Mouse (Mus musculus): ENCODE results near the gene Gripap1. TPM values are rescaled to one million over a fixed set of nuclear protein-coding genes. Genes with fewer than 3 reads are reported as not detected.

The Gripap1 gene
- polyA plus RNA-seq, 1 experiment from 2014 or later: 34.4 TPM

DNA sequence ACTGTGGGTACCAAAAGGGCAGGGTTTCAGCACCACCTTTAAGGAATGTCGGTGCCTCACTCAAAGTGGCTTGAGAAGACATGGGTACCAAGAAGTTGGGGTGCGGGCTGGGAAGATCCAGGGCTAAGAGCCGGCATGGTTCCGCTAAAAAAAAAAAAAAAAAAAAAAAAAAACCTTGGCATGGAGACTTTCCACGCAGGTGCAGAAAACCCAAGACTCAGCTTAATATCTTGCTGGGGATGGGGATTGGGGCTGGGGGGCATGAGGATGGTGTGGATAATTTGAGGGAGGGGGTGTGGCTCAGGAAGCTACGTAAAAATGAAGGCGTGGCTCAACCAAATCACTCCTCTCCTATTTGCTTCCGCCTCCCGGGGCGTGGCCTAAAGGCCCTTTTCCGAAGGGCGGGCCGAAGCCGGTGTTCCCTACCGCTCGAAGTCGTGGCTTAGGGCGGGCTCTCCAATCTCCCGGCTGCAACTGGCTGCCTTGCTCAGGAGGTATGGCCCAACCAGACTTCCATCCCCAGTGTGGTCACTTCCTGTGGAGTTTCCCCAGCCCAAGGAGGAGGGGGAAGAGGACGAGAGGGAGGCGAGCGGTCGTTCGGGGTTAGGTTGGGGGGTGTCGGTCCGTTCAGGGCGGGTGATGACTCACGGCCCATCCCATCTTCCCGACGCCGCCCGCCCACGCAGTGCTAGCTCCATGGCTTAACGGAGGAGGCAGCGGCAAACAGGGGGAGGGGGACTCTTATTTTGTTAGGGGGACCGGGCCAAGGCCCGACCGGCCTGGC, 27.2 kb upstream of the Gripap1 start, which contains the start of gene Tfe3:
Gene Tfe3 (plus strand): TSS at position 424 of the 784 bp plus-strand sequence.
- Histone ChIP-seq H3K27ac (replicated peaks; ENCODE audit: low read depth, low read length) (0 out of 2 replicates have a peak within 1 kb of the TSS, but pooled peaks have one; percentile 8), H3K27me3 (ENCODE audit: control insufficient read depth, insufficient read depth, low read length) (no peaks in the 10 kb centered on the region), H3K9ac (ENCODE audit: low read length) (peak within 1 kb of the TSS; percentile 60), H3K4me2 (ENCODE audit: low read depth, severe bottlenecking) (peak within 1 kb of the TSS; percentile 60), H3K36me3 (ENCODE audit: control insufficient read depth, insufficient read depth, low read length) (no peaks in the 10 kb centered on the region), H3K9me3 (ENCODE audit: control insufficient read depth, low read length) (no peaks in the 10 kb centered on the region), H3K4me3 (ENCODE audit: low read depth, low read length) (peak within 1 kb of the TSS; percentile 63), H3K4me1 (ENCODE audit: control insufficient read depth, insufficient read depth, low read length) (no peaks in the 10 kb centered on the region)
- ATAC-seq (ENCODE audit: insufficient number of reproducible peaks, low FRiP score, low TSS enrichment, low read depth) (peak; percentile 94), DNase-seq (ENCODE audit: low spot score) (peak; percentile 87)
- 21% methylated on average over 38 of the region's 38 CpGs for WGBS

GRCm38 (mm10) chrX:7762921-7763197, 26.7 kb upstream of the Gripap1 start:
- Histone ChIP-seq H3K9me3 (ENCODE audit: control insufficient read depth, low read length) (no peaks in the 10 kb centered on the region), H3K9ac (ENCODE audit: low read length) (peak overlapping the region; percentile 60), H3K36me3 (ENCODE audit: control insufficient read depth, insufficient read depth, low read length) (no peaks in the 10 kb centered on the region), H3K27ac (replicated peaks; ENCODE audit: low read depth, low read length) (0 out of 2 replicates have a peak overlapping the region, but pooled peaks have one; percentile 8), H3K27me3 (ENCODE audit: control insufficient read depth, insufficient read depth, low read length) (no peaks in the 10 kb centered on the region), H3K4me1 (ENCODE audit: control insufficient read depth, insufficient read depth, low read length) (no peaks in the 10 kb centered on the region), H3K4me3 (ENCODE audit: low read depth, low read length) (peak overlapping the region; percentile 63), H3K4me2 (ENCODE audit: low read depth, severe bottlenecking) (peak overlapping the region; percentile 60)
- 12% methylated on average over 19 of the region's 21 CpGs for WGBS
- DNase-seq (ENCODE audit: low spot score) (no peak), ATAC-seq (ENCODE audit: insufficient number of reproducible peaks, low FRiP score, low TSS enrichment, low read depth) (no peak)

DNA sequence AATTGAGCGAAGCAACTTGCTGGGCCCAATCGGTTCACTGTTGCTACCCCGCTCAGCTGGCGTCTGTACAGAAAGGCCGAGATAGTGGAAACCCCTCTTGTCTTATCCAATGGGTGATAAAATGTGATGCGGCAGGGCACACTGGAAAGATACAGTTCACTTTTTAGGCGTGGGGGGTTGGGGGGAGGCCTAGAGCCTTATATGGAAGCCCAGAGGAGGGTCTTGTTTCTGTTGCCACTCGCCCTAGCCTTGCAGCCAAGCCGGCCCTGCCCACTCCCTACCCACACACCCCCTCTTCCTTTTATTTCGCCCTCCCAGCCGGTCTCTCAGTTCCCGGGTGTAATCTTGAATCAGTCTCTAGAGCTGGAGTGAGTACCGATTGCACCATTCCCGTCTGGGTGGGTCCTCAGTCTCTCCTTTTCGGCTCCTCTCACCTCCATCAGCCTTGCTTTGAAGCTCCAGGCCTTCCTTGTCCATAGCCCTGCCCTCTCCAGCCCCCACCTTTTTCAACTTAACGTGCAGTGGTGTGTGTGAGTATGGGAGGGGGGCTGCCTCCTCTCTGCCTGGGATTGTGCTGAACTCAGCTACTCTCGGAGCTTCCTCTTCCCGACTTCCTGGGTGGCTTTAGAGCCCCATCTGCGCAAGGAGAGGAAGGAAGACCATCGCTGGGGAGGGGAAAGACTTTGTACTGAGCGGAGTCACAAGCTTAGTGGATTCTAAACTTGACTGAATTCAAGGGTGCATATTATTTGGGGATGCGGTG, 25.8 kb upstream of the Gripap1 start:
- H3K36me3 ChIP-seq (ENCODE audit: control insufficient read depth, insufficient read depth, low read length): no peaks in the 10 kb centered on the region
- no peaks in the 10 kb centered on the region for H3K4me1 ChIP-seq (ENCODE audit: control insufficient read depth, insufficient read depth, low read length)
- ATAC-seq (ENCODE audit: insufficient number of reproducible peaks, low FRiP score, low TSS enrichment, low read depth) (no peak), DNase-seq (ENCODE audit: low spot score) (peak; percentile 31)
- H3K4me2 ChIP-seq (ENCODE audit: low read depth, severe bottlenecking): peak overlapping the region; percentile 60
- WGBS: 10% methylated on average over 21 of the region's 22 CpGs
- H3K4me3 ChIP-seq (ENCODE audit: low read depth, low read length): peak overlapping the region; percentile 63
- H3K27me3 ChIP-seq (ENCODE audit: control insufficient read depth, insufficient read depth, low read length): no peaks in the 10 kb centered on the region
- no peak overlapping the region for H3K27ac ChIP-seq (replicated peaks; ENCODE audit: low read depth, low read length)
- H3K9ac ChIP-seq (ENCODE audit: low read length): peak overlapping the region; percentile 3
- no peaks in the 10 kb centered on the region for H3K9me3 ChIP-seq (ENCODE audit: control insufficient read depth, low read length)

DNA sequence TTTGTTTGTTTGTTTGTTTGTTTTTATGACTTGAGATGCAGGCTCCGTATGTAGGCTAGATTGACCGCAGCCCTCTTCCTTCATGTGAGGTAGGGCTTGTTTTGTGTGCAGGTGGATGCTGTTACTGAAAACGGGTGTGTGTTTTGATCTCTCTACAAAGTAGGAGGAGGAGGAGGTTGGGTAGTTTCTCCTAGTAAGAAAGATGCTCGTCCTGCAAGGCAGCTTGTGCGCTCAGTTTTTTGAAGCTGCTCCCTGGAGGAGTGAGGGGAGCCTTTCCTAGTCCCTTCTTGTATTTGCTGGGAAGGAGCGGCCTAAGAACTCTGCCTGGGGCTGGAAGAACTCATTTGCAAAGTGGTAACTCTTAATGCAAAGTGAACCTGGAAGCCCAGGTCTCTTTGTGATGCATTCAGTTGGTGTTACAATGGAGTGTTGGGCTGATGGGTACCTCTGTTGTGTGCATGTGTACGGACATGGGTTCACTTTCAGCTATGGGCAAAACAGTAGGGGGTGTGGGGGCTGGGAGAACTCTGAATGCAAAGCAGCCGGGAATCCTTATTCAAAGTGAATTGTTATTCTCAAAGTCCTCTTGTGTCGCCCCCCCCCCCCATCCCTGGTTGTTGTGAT, 24.8 kb upstream of the Gripap1 start:
- Histone ChIP-seq H3K9ac (ENCODE audit: low read length) (no peak overlapping the region), H3K27ac (replicated peaks; ENCODE audit: low read depth, low read length) (no peak overlapping the region), H3K36me3 (ENCODE audit: control insufficient read depth, insufficient read depth, low read length) (no peaks in the 10 kb centered on the region), H3K4me1 (ENCODE audit: control insufficient read depth, insufficient read depth, low read length) (no peaks in the 10 kb centered on the region), H3K9me3 (ENCODE audit: control insufficient read depth, low read length) (no peaks in the 10 kb centered on the region), H3K4me2 (ENCODE audit: low read depth, severe bottlenecking) (peak overlapping the region; percentile 60; the same call in 1 of the 2 replicates), H3K27me3 (ENCODE audit: control insufficient read depth, insufficient read depth, low read length) (no peaks in the 10 kb centered on the region), H3K4me3 (ENCODE audit: low read depth, low read length) (no peak overlapping the region)
- WGBS: 19% methylated on average over 8 of the region's 9 CpGs
- ATAC-seq (ENCODE audit: insufficient number of reproducible peaks, low FRiP score, low TSS enrichment, low read depth) (no peak), DNase-seq (ENCODE audit: low spot score) (no peak)

GRCm38 (mm10) chrX:7765281-7765670, 24.3 kb upstream of the Gripap1 start:
- Histone ChIP-seq H3K4me2 (ENCODE audit: low read depth, severe bottlenecking) (peak overlapping the region; percentile 22; the same call in 1 of the 2 replicates), H3K27me3 (ENCODE audit: control insufficient read depth, insufficient read depth, low read length) (no peaks in the 10 kb centered on the region), H3K9ac (ENCODE audit: low read length) (no peak overlapping the region), H3K4me1 (ENCODE audit: control insufficient read depth, insufficient read depth, low read length) (no peaks in the 10 kb centered on the region), H3K4me3 (ENCODE audit: low read depth, low read length) (no peak overlapping the region), H3K36me3 (ENCODE audit: control insufficient read depth, insufficient read depth, low read length) (no peaks in the 10 kb centered on the region), H3K9me3 (ENCODE audit: control insufficient read depth, low read length) (no peaks in the 10 kb centered on the region), H3K27ac (replicated peaks; ENCODE audit: low read depth, low read length) (no peak overlapping the region)
- ATAC-seq (ENCODE audit: insufficient number of reproducible peaks, low FRiP score, low TSS enrichment, low read depth) (no peak), DNase-seq (ENCODE audit: low spot score) (no peak)
- 24% methylated on average over 13 of the region's 13 CpGs for WGBS

DNA sequence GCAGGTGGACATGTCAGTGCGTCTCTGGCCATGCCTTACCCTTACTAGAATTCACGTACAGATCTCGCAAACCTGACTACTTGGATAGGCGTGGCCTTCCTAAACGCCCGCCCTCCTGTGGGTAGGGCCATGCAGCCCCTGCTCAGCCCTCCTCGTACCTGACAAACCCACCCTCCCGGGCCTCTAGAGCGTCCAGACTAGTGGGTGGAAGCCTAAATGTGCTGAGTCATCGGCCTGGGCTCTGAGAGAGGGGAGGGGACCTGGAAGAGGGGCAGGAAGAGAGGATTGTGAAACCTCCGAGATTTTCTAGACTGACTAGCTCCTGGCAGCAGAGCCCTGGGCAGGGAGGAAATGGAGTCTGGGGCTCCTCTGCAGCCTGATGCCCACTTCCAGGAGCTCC, 23.8 kb upstream of the Gripap1 start:
- Histone ChIP-seq H3K4me2 (ENCODE audit: low read depth, severe bottlenecking) (peak overlapping the region; percentile 22; the same call in 1 of the 2 replicates), H3K27ac (replicated peaks; ENCODE audit: low read depth, low read length) (no peak overlapping the region), H3K4me1 (ENCODE audit: control insufficient read depth, insufficient read depth, low read length) (no peaks in the 10 kb centered on the region), H3K36me3 (ENCODE audit: control insufficient read depth, insufficient read depth, low read length) (no peaks in the 10 kb centered on the region), H3K4me3 (ENCODE audit: low read depth, low read length) (no peak overlapping the region), H3K9me3 (ENCODE audit: control insufficient read depth, low read length) (no peaks in the 10 kb centered on the region), H3K9ac (ENCODE audit: low read length) (no peak overlapping the region), H3K27me3 (ENCODE audit: control insufficient read depth, insufficient read depth, low read length) (no peaks in the 10 kb centered on the region)
- DNase-seq (ENCODE audit: low spot score): peak; percentile 32
- no peak for ATAC-seq (ENCODE audit: insufficient number of reproducible peaks, low FRiP score, low TSS enrichment, low read depth)
- 20% methylated on average over 11 of the region's 11 CpGs for WGBS

GRCm38 (mm10) chrX:7769302-7770017, 20.1 kb upstream of the Gripap1 start:
- Histone ChIP-seq H3K27ac (replicated peaks; ENCODE audit: low read depth, low read length) (no peak overlapping the region), H3K27me3 (ENCODE audit: control insufficient read depth, insufficient read depth, low read length) (no peaks in the 10 kb centered on the region), H3K9ac (ENCODE audit: low read length) (no peak overlapping the region), H3K36me3 (ENCODE audit: control insufficient read depth, insufficient read depth, low read length) (no peaks in the 10 kb centered on the region; the same call in 1 of the 2 replicates), H3K4me3 (ENCODE audit: low read depth, low read length) (no peak overlapping the region), H3K4me1 (ENCODE audit: control insufficient read depth, insufficient read depth, low read length) (no peaks in the 10 kb centered on the region), H3K4me2 (ENCODE audit: low read depth, severe bottlenecking) (no peak overlapping the region), H3K9me3 (ENCODE audit: control insufficient read depth, low read length) (no peaks in the 10 kb centered on the region)
- no peak for ATAC-seq (ENCODE audit: insufficient number of reproducible peaks, low FRiP score, low TSS enrichment, low read depth)
- WGBS: 93% methylated on average over 7 of the region's 7 CpGs
- DNase-seq (ENCODE audit: low spot score): no peak

- no peak overlapping the region for H3K27ac ChIP-seq (replicated peaks; ENCODE audit: low read depth, low read length)
- WGBS: 46% methylated on average over 2 of the region's 2 CpGs
- no peak overlapping the region for H3K4me3 ChIP-seq (ENCODE audit: low read depth, low read length)
- no peak overlapping the region for H3K4me2 ChIP-seq (ENCODE audit: low read depth, severe bottlenecking)
- no peaks in the 10 kb centered on the region for H3K4me1 ChIP-seq (ENCODE audit: control insufficient read depth, insufficient read depth, low read length)
- H3K9ac ChIP-seq (ENCODE audit: low read length): no peak overlapping the region
- no peaks in the 10 kb centered on the region for H3K27me3 ChIP-seq (ENCODE audit: control insufficient read depth, insufficient read depth, low read length)
- no peaks in the 10 kb centered on the region for H3K9me3 ChIP-seq (ENCODE audit: control insufficient read depth, low read length)
- ATAC-seq (ENCODE audit: insufficient number of reproducible peaks, low FRiP score, low TSS enrichment, low read depth) (no peak), DNase-seq (ENCODE audit: low spot score) (no peak)
- no peaks in the 10 kb centered on the region; the same call in 1 of the 2 replicates for H3K36me3 ChIP-seq (ENCODE audit: control insufficient read depth, insufficient read depth, low read length)
Measured at GRCm38 (mm10) chrX:7772766-7773165, 16.8 kb upstream of the Gripap1 start.
